Mouse (Mus musculus): ENCODE measurements around the gene Akr1b8.
"Not testable (repeated sequence)": the region's sequence is repeated elsewhere in the genome, so short reads cannot be mapped to it uniquely, and the experiment has no call there.

Akr1b8 gene

GRCm38 (mm10) chr6:34353658-34354353 is at the start of gene Akr1b8:
Gene Akr1b8 (plus strand): TSS chr6:34354119.
- DNase-seq (ENCODE audit: low read depth): no peak

- no peak for DNase-seq (ENCODE audit: low read depth)
These were observed 49.2 kb upstream of the Akr1b8 start for GRCm38 (mm10) chr6:34304675-34305241.

- DNase-seq (ENCODE audit: low read depth): no peak
These were observed 47.1 kb upstream of the Akr1b8 start for GRCm38 (mm10) chr6:34306797-34307196.

GRCm38 (mm10) chr6:34309526-34309925 is 44.4 kb upstream of the Akr1b8 start:
- DNase-seq (ENCODE audit: low read depth): no peak

GRCm38 (mm10) chr6:34310023-34310595 is 43.8 kb upstream of the Akr1b8 start:
- DNase-seq (ENCODE audit: low read depth): no peak

- no peak for DNase-seq (ENCODE audit: low read depth)
These were observed 40.5 kb upstream of the Akr1b8 start for GRCm38 (mm10) chr6:34313386-34313785.

- DNase-seq (ENCODE audit: low read depth): no peak
These were observed 40.0 kb upstream of the Akr1b8 start for GRCm38 (mm10) chr6:34313921-34314320.

- peak; percentile 94 for DNase-seq (ENCODE audit: low read depth)
These were observed 36.8 kb upstream of the Akr1b8 start, which contains the start of gene Akr1b3 for GRCm38 (mm10) chr6:34316854-34317771. Gene Akr1b3 (minus strand): TSS chr6:34317478.

GRCm38 (mm10) chr6:34318172-34318571 is 35.7 kb upstream of the Akr1b8 start:
- DNase-seq (ENCODE audit: low read depth): no peak

GRCm38 (mm10) chr6:34318636-34319035 is 35.3 kb upstream of the Akr1b8 start:
- no peak for DNase-seq (ENCODE audit: low read depth)

GRCm38 (mm10) chr6:34322121-34322520 is 31.8 kb upstream of the Akr1b8 start:
- no peak for DNase-seq (ENCODE audit: low read depth)

GRCm38 (mm10) chr6:34331379-34331778 is 22.5 kb upstream of the Akr1b8 start:
- DNase-seq (ENCODE audit: low read depth): no peak

- DNase-seq (ENCODE audit: low read depth): not testable (repeated sequence)
These were observed 22.1 kb upstream of the Akr1b8 start for GRCm38 (mm10) chr6:34331804-34332203.

- no peak for DNase-seq (ENCODE audit: low read depth)
These were observed 19.2 kb upstream of the Akr1b8 start for GRCm38 (mm10) chr6:34334673-34335072.

GRCm38 (mm10) chr6:34337799-34338198 is 16.1 kb upstream of the Akr1b8 start:
- no peak for DNase-seq (ENCODE audit: low read depth)

GRCm38 (mm10) chr6:34341991-34342390 is 11.9 kb upstream of the Akr1b8 start:
- DNase-seq (ENCODE audit: low read depth): no peak

GRCm38 (mm10) chr6:34342476-34342875 is 11.4 kb upstream of the Akr1b8 start:
- DNase-seq (ENCODE audit: low read depth): no peak

- DNase-seq (ENCODE audit: low read depth): no peak
These were observed 10.5 kb upstream of the Akr1b8 start for GRCm38 (mm10) chr6:34343426-34343825.

- no peak for DNase-seq (ENCODE audit: low read depth)
These were observed 9.6 kb upstream of the Akr1b8 start for GRCm38 (mm10) chr6:34344135-34344850.

- no peak for DNase-seq (ENCODE audit: low read depth)
These were observed 9.0 kb upstream of the Akr1b8 start for GRCm38 (mm10) chr6:34344935-34345334.

- DNase-seq (ENCODE audit: low read depth): no peak
These were observed 7.6 kb upstream of the Akr1b8 start for GRCm38 (mm10) chr6:34346096-34346898.

Measured in fibroblast of lung, adult 2 months (primary cell).